Comparison of ENCODE assay signal across 8 mouse cellular contexts in genomic region chrX:135795591-135796304, GRCm38 (mm10). TPM values are rescaled to one million over a fixed set of nuclear protein-coding genes. Genes with fewer than 3 reads are reported as not detected.
DNase-seq lines count a peak whose midpoint lies in the region; ATAC-seq and TF ChIP-seq lines count a peak whose summit lies in the region.
"Not testable (repeated sequence)": the region's sequence is repeated elsewhere in the genome, so short reads cannot be mapped to it uniquely, and the experiment has no call there.

No protein-coding gene starts in this region.

- peak overlapping the region; percentile 69 for H3K4me2 ChIP-seq in lung, postnatal 0 days (replicated peaks; ENCODE audit: low read depth, low read length)

- H3K9me3 ChIP-seq in lung, postnatal 0 days (ENCODE audit: low read length) = not testable (repeated sequence)

- not testable (repeated sequence) for TF ChIP-seq EP300 in lung, postnatal 0 days (IDR thresholded peaks at IDR 0.05)

- peak; percentile 56 for ATAC-seq in inflammation-experienced regulatory T-cells, adult 6 months
- ATAC-seq in lung, postnatal 0 days = peak; percentile 80

- TF ChIP-seq POLR2A in cortical plate, adult 2 months (IDR thresholded peaks at IDR 0.05; ENCODE audit: extremely low read depth, insufficient read depth, low read length) = peak; percentile 38; the same call in 1 of the 2 replicates

- not testable (repeated sequence) for H3K36me3 ChIP-seq in lung, postnatal 0 days (ENCODE audit: insufficient read depth, low read length)

- H3K9ac ChIP-seq in lung, postnatal 0 days (replicated peaks; ENCODE audit: low read depth) = not testable (repeated sequence)

- not testable (repeated sequence) for TF ChIP-seq CTCF in cortical plate, adult 2 months (IDR thresholded peaks at IDR 0.05; ENCODE audit: extremely low read depth, insufficient read depth, low read length); lung, postnatal 0 days (IDR thresholded peaks at IDR 0.05)

- intact Hi-C loops in gastrocnemius, postnatal 14 days (cut with DNase I; ENCODE audit: low total_unique reads) = not testable (repeated sequence)

- H3K4me1 ChIP-seq in cortical plate, adult 2 months (ENCODE audit: control insufficient read depth, insufficient read depth, low read length); lung, postnatal 0 days (ENCODE audit: insufficient read depth, low read depth, low read length): not testable (repeated sequence)

- H3K27me3 ChIP-seq in lung, postnatal 0 days (replicated peaks; ENCODE audit: insufficient read depth, low read length) = not testable (repeated sequence)

- peak; percentile 50 to 77 for DNase-seq in adrenal gland, adult (ENCODE audit: inconsistent age in 2 of 2, low spot score in 1 of 2)
- DNase-seq in gastrocnemius, postnatal 14 days = peak; percentile 53
- DNase-seq in left cerebral cortex, adult 18-20 months (ENCODE audit: low spot score in 2 of 2) = peak; percentile 53 to 57
- DNase-seq in lung, postnatal 0 days (ENCODE audit: low spot score) = peak; percentile 29
- peak; percentile 31 for DNase-seq in ovary, postnatal 10 days (ENCODE audit: low spot score)
- DNase-seq in thymus, postnatal 14 days = peak; percentile 79

- H3K27ac ChIP-seq in cortical plate, adult 2 months (ENCODE audit: insufficient read depth, low read length) = 0 out of 2 replicates have a peak overlapping the region, but pooled peaks have one; percentile 33
- H3K27ac ChIP-seq in lung, postnatal 0 days (ENCODE audit: low read length) = not testable (repeated sequence)

- peak overlapping the region; percentile 75 for H3K4me3 ChIP-seq in cortical plate, adult 2 months (ENCODE audit: insufficient read depth, low read length)
- peak overlapping the region; percentile 34 for H3K4me3 ChIP-seq in lung, postnatal 0 days (ENCODE audit: low read depth, low read length)

- WGBS in lung, postnatal 0 days = 15% methylated on average over 17 of the region's 27 CpGs

RNA-seq across cellular contexts. Expression of gene Bhlhb9, which starts 1.6 kb away (rescaled TPM):
- polyA plus RNA-seq in cortical plate, adult 2 months (2012; rRNA removed) = 41.7 and 42.0 TPM in 2 replicates
- 1 to 10 TPM; 7.9 to 8.8 TPM for total RNA-seq in gastrocnemius, postnatal 14 days (2021)
- 10 to 100 TPM in 2 of 3 experiments, 1 to 10 TPM in 1; 9.4 to 15.5 (median 12.9) TPM for polyA plus RNA-seq in inflammation-experienced regulatory T-cells, adult 6 months (2017; shearing (Covaris generic))
- total RNA-seq in left cerebral cortex, adult 18-20 months (2021) = 10 to 100 TPM; 62.7 to 64.4 TPM
- polyA plus RNA-seq in lung, postnatal 0 days (2015; fragmentation: Nextera tagmentation; extraction: Ambion mirVana) = 17.0 and 20.7 TPM in 2 replicates

RNA-seq across cellular contexts. Expression of gene Gprasp2, which starts 43.1 kb away (rescaled TPM):
- polyA plus RNA-seq in cortical plate, adult 2 months (2012; rRNA removed) = 91.8 and 112 TPM in 2 replicates
- 1 to 10 TPM; 1.4 to 2.1 TPM for total RNA-seq in gastrocnemius, postnatal 14 days (2021)
- polyA plus RNA-seq in inflammation-experienced regulatory T-cells, adult 6 months (2017; shearing (Covaris generic)) = 1 to 10 TPM; 1.1 to 6.4 (median 4.7) TPM
- total RNA-seq in left cerebral cortex, adult 18-20 months (2021) = 100 to 1,000 TPM; 198 to 207 TPM
- 2.1 and 3.3 TPM in 2 replicates for polyA plus RNA-seq in lung, postnatal 0 days (2015; fragmentation: Nextera tagmentation; extraction: Ambion mirVana)

RNA-seq across cellular contexts. Expression of gene Armcx5, which starts 53.2 kb away (rescaled TPM):
- 20.8 and 23.2 TPM in 2 replicates for polyA plus RNA-seq in cortical plate, adult 2 months (2012; rRNA removed)
- 1 to 10 TPM; 3.5 to 3.9 TPM for total RNA-seq in gastrocnemius, postnatal 14 days (2021)
- polyA plus RNA-seq in inflammation-experienced regulatory T-cells, adult 6 months (2017; shearing (Covaris generic)) = 10 to 100 TPM in 2 of 3 experiments, 1 to 10 TPM in 1; 9.6 to 19.9 (median 15.4) TPM
- 10 to 100 TPM; 30.0 to 32.9 TPM for total RNA-seq in left cerebral cortex, adult 18-20 months (2021)
- polyA plus RNA-seq in lung, postnatal 0 days (2015; fragmentation: Nextera tagmentation; extraction: Ambion mirVana) = 6.7 and 8.4 TPM in 2 replicates

RNA-seq across cellular contexts. Expression of gene Gprasp1, which starts 53.2 kb away (rescaled TPM):
- polyA plus RNA-seq in cortical plate, adult 2 months (2012; rRNA removed) = 181 and 198 TPM in 2 replicates
- total RNA-seq in gastrocnemius, postnatal 14 days (2021) = 10 to 100 TPM; 14.6 to 17.4 TPM
- 10 to 100 TPM; 14.9 to 21.5 (median 20.9) TPM for polyA plus RNA-seq in inflammation-experienced regulatory T-cells, adult 6 months (2017; shearing (Covaris generic))
- 100 to 1,000 TPM; 340 to 388 TPM for total RNA-seq in left cerebral cortex, adult 18-20 months (2021)
- polyA plus RNA-seq in lung, postnatal 0 days (2015; fragmentation: Nextera tagmentation; extraction: Ambion mirVana) = 11.5 and 14.7 TPM in 2 replicates

Comparison
In these comparisons a context has a peak if more than half of its experiments do, and no peak if none do; other contexts are left out.
1. DNase-seq: peak in every context shown above with its lines; median percentile 79 in thymus, postnatal 14 days; 64 in adrenal gland, adult; 55 in left cerebral cortex, adult 18-20 months; 53 in gastrocnemius, postnatal 14 days; 31 in ovary, postnatal 10 days; 29 in lung, postnatal 0 days.
2. RNA of gene Gprasp2, which starts 43.1 kb away (polyA plus RNA-seq): 91.8 to 112 TPM in cortical plate, adult 2 months; 1.1 to 6.4 TPM in inflammation-experienced regulatory T-cells, adult 6 months and 2.1 to 3.3 TPM in lung, postnatal 0 days; every median in the first group is over 10 times any median in the second.